Comparison of ENCODE assay signal across 12 mouse cellular contexts in the genomic region with DNA sequence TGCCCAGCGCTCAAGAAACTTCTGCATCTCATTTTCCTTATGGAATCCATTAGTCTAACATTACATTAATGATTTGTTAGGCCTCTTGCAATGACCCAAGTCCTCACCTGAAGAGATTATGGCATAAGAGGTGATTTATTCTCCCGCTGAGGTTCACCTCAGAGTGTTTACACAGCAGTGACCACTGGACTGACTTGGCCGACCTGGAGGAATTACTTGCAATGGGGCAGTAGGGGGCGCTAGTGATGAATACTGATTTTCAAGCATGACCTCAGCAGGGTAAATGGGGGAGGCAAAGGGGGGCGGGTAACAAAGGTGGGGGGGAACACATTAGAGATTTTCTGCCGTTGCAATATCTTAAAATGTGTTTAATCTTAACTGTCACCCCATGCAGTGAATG.
DNase-seq lines count a peak whose midpoint lies in the region; ATAC-seq and TF ChIP-seq lines count a peak whose summit lies in the region.
"Had no signal": no experiment of that assay in that cellular context is flagged by ENCODE, and none has a peak within 500 bp of the region (broad histone marks: within the 10 kb centered on the region; RNA-seq: fewer than 3 reads in every experiment).

No protein-coding gene starts in this region.

- no peak for ATAC-seq in neural tube, embryonic 15.5 days (ENCODE audit: low FRiP score)
- no peak for ATAC-seq in monocyte, adult 5-6 weeks (replicated peaks; ENCODE audit: insufficient number of reproducible peaks, low FRiP score, low TSS enrichment, poor library complexity, severe bottlenecking)
- ATAC-seq: forebrain, embryonic 16.5 days had no signal

- TF ChIP-seq CTCF in heart, adult 2 months (IDR thresholded peaks at IDR 0.05): peak; percentile 40

- H3K27me3 ChIP-seq in heart, adult 2 months (ENCODE audit: control insufficient read depth, insufficient read depth, low read length): no peaks in the 10 kb centered on the region
- H3K27me3 ChIP-seq in neural tube, embryonic 15.5 days (replicated peaks): no peaks in the 10 kb centered on the region
- H3K27me3 ChIP-seq: heart, embryonic 15.5 days; megakaryocyte, embryonic 14.5 days had no signal

- TF ChIP-seq EP300 in heart, adult 2 months (IDR thresholded peaks at IDR 0.05; ENCODE audit: insufficient read depth, low read depth, low read length): no peak

- no peak overlapping the region for H3K27ac ChIP-seq in heart, adult 2 months
- H3K27ac ChIP-seq in neural tube, embryonic 15.5 days (replicated peaks): no peak overlapping the region
- H3K27ac ChIP-seq: heart, embryonic 15.5 days had no signal

- H3K36me3 ChIP-seq in heart, adult 2 months (ENCODE audit: control insufficient read depth, insufficient read depth, low read length): no peaks in the 10 kb centered on the region
- H3K36me3 ChIP-seq in neural tube, embryonic 15.5 days: no peaks in the 10 kb centered on the region
- H3K36me3 ChIP-seq: heart, embryonic 15.5 days had no signal

- H3K4me3 ChIP-seq in heart, adult 2 months: no peak overlapping the region
- H3K4me3 ChIP-seq in neural tube, embryonic 15.5 days (replicated peaks): no peak overlapping the region
- H3K4me3 ChIP-seq: heart, embryonic 15.5 days; megakaryocyte, embryonic 14.5 days had no signal

- TF ChIP-seq POLR2A in heart, adult 2 months (IDR thresholded peaks at IDR 0.05; ENCODE audit: insufficient read depth, low read depth, low read length): no peak

- H3K9ac ChIP-seq in heart, adult 2 months (ENCODE audit: low read depth, low read length): no peak overlapping the region
- H3K9ac ChIP-seq in neural tube, embryonic 15.5 days (replicated peaks): no peak overlapping the region
- H3K9ac ChIP-seq: heart, embryonic 15.5 days had no signal

- H3K79me2 ChIP-seq in heart, adult 2 months (replicated peaks; ENCODE audit: control insufficient read depth, insufficient read depth, low read length): no peaks in the 10 kb centered on the region

- H3K9me3 ChIP-seq in neural tube, embryonic 15.5 days (replicated peaks): no peaks in the 10 kb centered on the region
- H3K9me3 ChIP-seq: heart, embryonic 15.5 days; megakaryocyte, embryonic 14.5 days had no signal

- no peak overlapping the region for H3K4me2 ChIP-seq in neural tube, embryonic 15.5 days
- H3K4me2 ChIP-seq: heart, embryonic 15.5 days had no signal

- H3K4me1 ChIP-seq in heart, adult 2 months (ENCODE audit: control insufficient read depth, insufficient read depth, low read length): no peaks in the 10 kb centered on the region
- no peaks in the 10 kb centered on the region for H3K4me1 ChIP-seq in neural tube, embryonic 15.5 days
- H3K4me1 ChIP-seq: heart, embryonic 15.5 days; megakaryocyte, embryonic 14.5 days had no signal

- 58% methylated on average over 6 of the region's 6 CpGs for WGBS in heart, adult 2 months
- 57% methylated on average over 6 of the region's 6 CpGs for WGBS in neural tube, embryonic 15.5 days

- intact Hi-C loops in heart, adult 2 months (cut with DNase I): no loop called here
- intact Hi-C loops in left cerebral cortex, postnatal 25 days (cut with DNase I): no loop called here

- DNase-seq in heart, adult 2 months: no peak
- DNase-seq in heart, adult 9 months (ENCODE audit: low spot score in 2 of 2): no peak
- DNase-seq in neural tube, embryonic 10.5 days (ENCODE audit: extremely low spot score, low spot score): peak; percentile 46
- peak; percentile 57 for DNase-seq in forelimb bud, embryonic 11.5 days (ENCODE audit: low read depth, low spot score)
- no peak for DNase-seq in urinary bladder, adult 2 months (ENCODE audit: low spot score)
- DNase-seq in left cerebral cortex, postnatal 25 days (ENCODE audit: low spot score in 2 of 2): no peak
- DNase-seq: right cerebral cortex, postnatal 14 days had no signal

Comparison
In these comparisons a context has a peak if more than half of its experiments do, and no peak if none do; other contexts are left out.
1. DNase-seq: peak in neural tube, embryonic 10.5 days (single experiment) and forelimb bud, embryonic 11.5 days (single experiment); none in heart, adult 2 months (0 of 2), heart, adult 9 months (0 of 2), urinary bladder, adult 2 months (single experiment) and left cerebral cortex, postnatal 25 days (0 of 2).